Mouse (Mus musculus) ES-Bruce4 (cell line): ENCODE data around the gene Scnn1a. TPM values are rescaled to one million over a fixed set of nuclear protein-coding genes. Genes with fewer than 3 reads are reported as not detected.

Experiments
- H3K27ac ChIP-seq: 2 replicates; pipeline ENCODE4 v1.5.1; 2012; ENCODE audit warnings: low read length, inconsistent platforms; ENCODE audit not compliant: insufficient read depth
- H3K27me3 ChIP-seq: 2 replicates; pipeline ENCODE4 v1.6.1; 2012; ENCODE audit warnings: mild to moderate bottlenecking, low read length, inconsistent platforms; ENCODE audit not compliant: control insufficient read depth, poor library complexity, insufficient read depth, severe bottlenecking
- H3K36me3 ChIP-seq: 2 replicates; pipeline ENCODE4 v1.6.1; 2012; ENCODE audit warnings: inconsistent platforms, mild to moderate bottlenecking, low read length, moderate library complexity; ENCODE audit not compliant: control insufficient read depth, poor library complexity, insufficient read depth, severe bottlenecking
- H3K4me1 ChIP-seq: one replicate; pipeline ENCODE4 v1.8.1; 2011; ENCODE audit warnings: low read length; ENCODE audit not compliant: control insufficient read depth, insufficient read depth
- H3K4me3 ChIP-seq: 2 replicates; pipeline ENCODE4 v1.5.1; 2011; ENCODE audit warnings: low read depth, mild to moderate bottlenecking, low read length
- H3K9ac ChIP-seq: 2 replicates; pipeline ENCODE4 v1.6.1; 2012; ENCODE audit warnings: low read depth, mild to moderate bottlenecking, inconsistent platforms; ENCODE audit not compliant: poor library complexity, severe bottlenecking
- H3K9me3 ChIP-seq: replicated peaks from 2 replicates; pipeline ENCODE4 v1.6.1; 2012; ENCODE audit warnings: mild to moderate bottlenecking, low read length, inconsistent platforms; ENCODE audit not compliant: control insufficient read depth, poor library complexity, insufficient read depth, severe bottlenecking
- CTCF ChIP-seq: IDR thresholded peaks from one replicate; pipeline ENCODE4 v1.8.1; 2011; ENCODE audit warnings: low read depth, low read length
- EP300 ChIP-seq: IDR thresholded peaks from 2 replicates; pipeline ENCODE4 v1.6.1; 2011; ENCODE audit warnings: low read depth, low read length; ENCODE audit not compliant: insufficient read depth
- POLR2A ChIP-seq: IDR thresholded peaks from one replicate; pipeline ENCODE4 v1.8.1; 2011; ENCODE audit warnings: low read length; ENCODE audit not compliant: insufficient read depth
- polyA plus RNA-seq: library from polyadenylated mRNA; stranded (reverse); fragments of >200 nt; gene quantifications from 2 replicates; pipeline ENCODE4 v1.2.4, GENCODE M21; 2011; ENCODE audit warnings: low read depth; ENCODE audit not compliant: missing spikeins, insufficient read depth, insufficient read length

Scnn1a gene
- polyA plus RNA-seq, 1 experiment, result 2.0 TPM

- Histone ChIP-seq H3K4me3 (no peak overlapping the region), H3K36me3 (no peaks in the 10 kb centered on the region), H3K9me3 (no peaks in the 10 kb centered on the region), H3K27me3 (no peaks in the 10 kb centered on the region), H3K27ac (no peak overlapping the region), H3K4me1 (peaks cover 8% of the 10 kb centered on the region), H3K9ac (no peak overlapping the region)
- TF ChIP-seq EP300, result no peak
- TF ChIP-seq POLR2A, result no peak
- no peak for TF ChIP-seq CTCF
Observed at GRCm38 (mm10) chr6:125350995-125351324, 30.5 kb downstream of the Scnn1a start.

- Histone ChIP-seq H3K4me3 (no peak overlapping the region), H3K4me1 (peaks cover 8% of the 10 kb centered on the region), H3K27me3 (no peaks in the 10 kb centered on the region), H3K9ac (no peak overlapping the region), H3K9me3 (no peaks in the 10 kb centered on the region), H3K27ac (no peak overlapping the region), H3K36me3 (no peaks in the 10 kb centered on the region)
- TF ChIP-seq POLR2A, result no peak
- TF ChIP-seq EP300, result no peak
- TF ChIP-seq CTCF, result no peak
Observed at GRCm38 (mm10) chr6:125351368-125352045, 31.0 kb downstream of the Scnn1a start.

DNA sequence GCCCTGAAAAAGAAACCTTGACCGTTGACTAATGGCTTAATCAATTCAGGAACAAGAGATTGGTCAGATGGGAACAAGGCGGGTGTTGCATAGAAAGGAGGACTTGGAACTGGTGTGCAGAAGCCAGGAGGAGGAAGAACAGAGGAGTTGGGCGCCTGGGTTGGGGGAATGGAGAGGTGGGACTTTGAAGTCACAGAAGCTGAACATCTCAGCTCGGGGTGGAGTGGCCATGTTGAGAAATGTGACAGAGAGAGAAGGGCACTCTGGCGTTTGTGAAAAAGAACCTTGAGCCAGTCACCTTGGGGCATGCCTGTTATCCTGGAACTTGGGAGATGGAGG is 31.6 kb downstream of the Scnn1a start:
- H3K4me3 ChIP-seq, result no peak overlapping the region
- H3K9ac ChIP-seq, result no peak overlapping the region
- H3K4me1 ChIP-seq, result peaks cover 8% of the 10 kb centered on the region
- TF ChIP-seq EP300, result no peak
- TF ChIP-seq POLR2A, result no peak
- no peak for TF ChIP-seq CTCF
- no peaks in the 10 kb centered on the region for H3K36me3 ChIP-seq
- no peaks in the 10 kb centered on the region for H3K27me3 ChIP-seq
- no peak overlapping the region for H3K27ac ChIP-seq
- no peaks in the 10 kb centered on the region for H3K9me3 ChIP-seq

GRCm38 (mm10) chr6:125352811-125353210 is 32.4 kb downstream of the Scnn1a start:
- Histone ChIP-seq H3K27ac (no peak overlapping the region), H3K27me3 (no peaks in the 10 kb centered on the region), H3K9me3 (no peaks in the 10 kb centered on the region), H3K4me3 (no peak overlapping the region), H3K36me3 (no peaks in the 10 kb centered on the region), H3K4me1 (peaks cover 10% of the 10 kb centered on the region), H3K9ac (no peak overlapping the region)
- TF ChIP-seq CTCF, result no peak
- no peak for TF ChIP-seq POLR2A
- no peak for TF ChIP-seq EP300

- Histone ChIP-seq H3K27ac (no peak overlapping the region), H3K4me1 (peaks cover 10% of the 10 kb centered on the region), H3K36me3 (no peaks in the 10 kb centered on the region), H3K4me3 (no peak overlapping the region), H3K9me3 (no peaks in the 10 kb centered on the region), H3K9ac (no peak overlapping the region), H3K27me3 (no peaks in the 10 kb centered on the region)
- TF ChIP-seq CTCF, result no peak
- no peak for TF ChIP-seq POLR2A
Observed at GRCm38 (mm10) chr6:125353221-125353620, 32.8 kb downstream of the Scnn1a start.

DNA sequence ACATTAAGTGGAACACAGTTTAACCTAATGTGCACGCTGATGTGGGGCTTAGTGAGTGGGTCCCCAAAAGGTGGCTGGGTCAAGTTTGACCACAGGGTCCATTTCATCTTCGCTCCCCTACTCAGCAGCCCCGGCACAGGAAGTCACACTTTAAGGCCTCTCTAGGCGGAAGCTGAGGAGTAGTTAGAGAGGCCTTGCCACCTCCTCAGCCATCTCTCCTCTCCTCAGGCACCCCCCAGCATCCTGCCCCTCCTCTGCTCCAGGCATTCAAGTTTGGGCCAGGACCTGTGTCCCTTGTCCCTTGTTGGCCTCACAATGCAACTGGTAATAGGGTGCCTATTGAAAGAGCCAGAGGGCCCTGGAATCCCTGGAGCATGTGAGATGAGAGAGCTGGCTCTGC is 33.2 kb downstream of the Scnn1a start:
- Histone ChIP-seq H3K27me3 (no peaks in the 10 kb centered on the region), H3K9ac (no peak overlapping the region), H3K36me3 (no peaks in the 10 kb centered on the region), H3K4me1 (peaks cover 10% of the 10 kb centered on the region), H3K9me3 (no peaks in the 10 kb centered on the region), H3K27ac (no peak overlapping the region), H3K4me3 (no peak overlapping the region)
- TF ChIP-seq EP300 (no peak), POLR2A (no peak), CTCF (no peak)
